Mouse (Mus musculus) spleen, adult 2 months (tissue): ENCODE data around the gene Zkscan3.

Source experiments
- CTCF ChIP-seq: fragments of 200-500 bp; IDR thresholded peaks from 2 replicates; pipeline ENCODE4 v1.5.1; 2011; ENCODE audit warnings: mild to moderate bottlenecking, inconsistent platforms; ENCODE audit not compliant: insufficient read depth, insufficient read length, insufficient replicate concordance; ENCODE audit errors: extremely low read depth
- POLR2A ChIP-seq: fragments of 200-500 bp; IDR thresholded peaks from 2 replicates; pipeline ENCODE4 v1.6.1; 2011; ENCODE audit warnings: low read depth, low read length, inconsistent platforms

DNA sequence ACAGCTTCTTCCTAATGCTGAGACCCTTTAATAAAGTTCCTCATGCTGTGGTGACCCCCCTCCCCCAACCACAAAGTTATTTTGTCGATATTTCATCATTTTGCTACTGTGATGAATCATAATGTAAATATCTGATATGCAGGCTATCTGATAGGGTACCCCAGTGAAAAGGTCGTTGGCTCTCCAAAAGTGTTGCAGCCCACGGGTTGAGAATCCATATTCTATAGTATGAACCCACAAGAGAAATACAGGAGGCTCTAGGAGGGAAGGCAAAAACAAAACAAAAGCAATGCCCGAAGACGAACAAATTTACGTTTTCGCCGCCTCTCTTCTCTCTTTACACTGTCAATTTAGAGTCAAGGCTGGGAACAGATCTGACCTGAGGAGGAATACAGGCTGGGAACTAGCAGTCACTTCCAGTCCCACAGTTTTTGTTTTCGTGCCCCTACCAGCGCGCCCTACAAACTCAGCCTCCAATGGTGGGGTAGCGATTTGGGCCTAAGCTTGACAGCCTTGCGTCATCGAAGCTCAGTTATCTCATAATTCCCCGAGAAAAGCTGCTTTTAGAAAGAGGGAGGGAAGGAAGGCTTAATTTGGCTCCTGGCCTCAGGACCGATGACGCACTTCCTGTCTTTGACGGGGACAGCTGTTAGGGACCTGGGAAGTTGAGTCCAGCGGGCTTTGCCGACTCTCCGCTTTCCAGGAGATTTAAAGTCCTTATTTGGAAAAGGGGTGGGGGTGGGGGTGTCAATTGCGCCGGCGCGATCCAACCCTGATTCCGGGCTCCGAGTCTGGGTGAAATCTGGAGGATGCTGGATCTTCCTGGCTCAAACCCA lies 5.6 kb upstream of the Zkscan3 start:
- TF ChIP-seq CTCF (no peak), POLR2A (no peak)
